Mouse (Mus musculus): ENCODE results near the gene 5730409E04Rik. TPM values are rescaled to one million over a fixed set of nuclear protein-coding genes. Genes with fewer than 3 reads are reported as not detected.
A peak's percentile ranks its signal among the peaks of the same experiment; 100 is the strongest.

Gene 5730409E04Rik
- total and polyA plus RNA-seq, 3 experiments, result 4.1 to 8.1 (median 5.8) TPM

GRCm38 (mm10) chr4:126611991-126612390, 2.4 kb downstream of the 5730409E04Rik start:
- H3K27ac ChIP-seq (ENCODE audit: insufficient read depth, low read depth), result no peak overlapping the region
- H3K4me2 ChIP-seq (ENCODE audit: insufficient read depth, low read depth, poor library complexity, severe bottlenecking), result no peak overlapping the region
- dilution Hi-C loops (cut with MboI; ENCODE audit: extremely low pct_ligation_motif_present, extremely low pct_unique_long_range_greater_than_20kb, low sequenced_read_pairs), result no loop called here
- no peaks in the 10 kb centered on the region for H3K79me2 ChIP-seq (replicated peaks; ENCODE audit: control insufficient read depth, extremely low read depth, insufficient read depth, poor library complexity, severe bottlenecking)
- no peak overlapping the region for H3K9ac ChIP-seq (ENCODE audit: insufficient read depth, low read depth)
- no peak for DNase-seq (ENCODE audit: extremely low read depth)
- H3K27me3 ChIP-seq (replicated peaks), result no peaks in the 10 kb centered on the region
- H3K36me3 ChIP-seq (replicated peaks in 1 of 2; ENCODE audit: control insufficient read depth in 1 of 2, insufficient read depth in 1 of 2, low read length in 1 of 2), result peaks cover 7 to 30% of the 10 kb centered on the region in 2 experiments
- no peak overlapping the region for H3K4me3 ChIP-seq (replicated peaks in 1 of 3; ENCODE audit: low read depth in 2 of 3, low read length in 2 of 3, poor library complexity in 1 of 3)
- H3K9me3 ChIP-seq (replicated peaks; ENCODE audit: low read length), result no peaks in the 10 kb centered on the region
- TF ChIP-seq USF2 (conservative IDR thresholded peaks at IDR 0.05; ENCODE audit: low read depth, low read length) (no peak), E2F4 (IDR thresholded peaks at IDR 0.05; ENCODE audit: insufficient replicate concordance, low read depth, low read length) (no peak), POLR2AphosphoS2 (IDR thresholded peaks at IDR 0.05; ENCODE audit: low read depth, low read length) (no peak), TCF12 (IDR thresholded peaks at IDR 0.05; ENCODE audit: low read depth, low read length) (no peak), MAFK (IDR thresholded peaks at IDR 0.05; ENCODE audit: insufficient replicate concordance, low read length) (no peak), ETS1 (conservative IDR thresholded peaks at IDR 0.05; ENCODE audit: low read depth, low read length) (no peak), NELFE (IDR thresholded peaks at IDR 0.05; ENCODE audit: low read depth, low read length) (no peak), CHD1 (IDR thresholded peaks at IDR 0.05; ENCODE audit: low read depth, low read length) (no peak), UBTF (IDR thresholded peaks at IDR 0.05; ENCODE audit: low read depth, low read length) (no peak), JUND (conservative IDR thresholded peaks at IDR 0.05; ENCODE audit: low read depth, low read length) (no peak)
- in situ Hi-C loops (cut with MboI; ENCODE audit: low pct_ligation_motif_present, low pct_unique_long_range_greater_than_20kb, low sequenced_read_pairs), result no loop called here
- no peaks in the 10 kb centered on the region for H3K4me1 ChIP-seq (ENCODE audit: control insufficient read depth in 1 of 2, insufficient read depth in 2 of 2)

- TF ChIP-seq NELFE (IDR thresholded peaks at IDR 0.05; ENCODE audit: low read depth, low read length) (no peak), PAX5 (IDR thresholded peaks at IDR 0.05; ENCODE audit: low read length) (no peak)
- no peak overlapping the region for H3K27ac ChIP-seq (ENCODE audit: insufficient read depth, low read depth)
- H3K27me3 ChIP-seq (replicated peaks), result no peaks in the 10 kb centered on the region
- H3K4me3 ChIP-seq (replicated peaks in 1 of 3; ENCODE audit: low read depth in 2 of 3, low read length in 2 of 3, poor library complexity in 1 of 3), result peak overlapping the region in 1 of 3 experiments; percentile 26
- dilution Hi-C loops (cut with MboI; ENCODE audit: extremely low pct_ligation_motif_present, extremely low pct_unique_long_range_greater_than_20kb, low sequenced_read_pairs) (no loop called here), in situ Hi-C loops (cut with MboI; ENCODE audit: low pct_ligation_motif_present, low pct_unique_long_range_greater_than_20kb, low sequenced_read_pairs) (no loop called here)
- H3K9me3 ChIP-seq (replicated peaks; ENCODE audit: low read length), result no peaks in the 10 kb centered on the region
- no peaks in the 10 kb centered on the region for H3K4me1 ChIP-seq (ENCODE audit: control insufficient read depth in 1 of 2, insufficient read depth in 2 of 2)
- H3K36me3 ChIP-seq (replicated peaks in 1 of 2; ENCODE audit: control insufficient read depth in 1 of 2, insufficient read depth in 1 of 2, low read length in 1 of 2), result peaks cover 7 to 28% of the 10 kb centered on the region in 2 experiments
- H3K4me2 ChIP-seq (ENCODE audit: insufficient read depth, low read depth, poor library complexity, severe bottlenecking), result no peak overlapping the region
- DNase-seq (ENCODE audit: extremely low read depth), result peak; percentile 64
- no peaks in the 10 kb centered on the region for H3K79me2 ChIP-seq (replicated peaks; ENCODE audit: control insufficient read depth, extremely low read depth, insufficient read depth, poor library complexity, severe bottlenecking)
- no peak overlapping the region for H3K9ac ChIP-seq (ENCODE audit: insufficient read depth, low read depth)
Observed at GRCm38 (mm10) chr4:126616312-126616711, 6.7 kb downstream of the 5730409E04Rik start.

- TF ChIP-seq USF2 (conservative IDR thresholded peaks at IDR 0.05; ENCODE audit: low read depth, low read length), result no peak
- no peaks in the 10 kb centered on the region for H3K4me1 ChIP-seq (ENCODE audit: control insufficient read depth in 1 of 2, insufficient read depth in 2 of 2)
- no peaks in the 10 kb centered on the region for H3K9me3 ChIP-seq (replicated peaks; ENCODE audit: low read length)
- no peak overlapping the region for H3K4me2 ChIP-seq (ENCODE audit: insufficient read depth, low read depth, poor library complexity, severe bottlenecking)
- dilution Hi-C loops (cut with MboI; ENCODE audit: extremely low pct_ligation_motif_present, extremely low pct_unique_long_range_greater_than_20kb, low sequenced_read_pairs), result no loop called here
- no peak overlapping the region for H3K9ac ChIP-seq (ENCODE audit: insufficient read depth, low read depth)
- H3K27me3 ChIP-seq (replicated peaks), result no peaks in the 10 kb centered on the region
- H3K27ac ChIP-seq (ENCODE audit: insufficient read depth, low read depth), result no peak overlapping the region
- no peak overlapping the region for H3K4me3 ChIP-seq (replicated peaks in 1 of 3; ENCODE audit: low read depth in 2 of 3, low read length in 2 of 3, poor library complexity in 1 of 3)
- in situ Hi-C loops (cut with MboI; ENCODE audit: low pct_ligation_motif_present, low pct_unique_long_range_greater_than_20kb, low sequenced_read_pairs), result no loop called here
- no peak for DNase-seq (ENCODE audit: extremely low read depth)
- H3K79me2 ChIP-seq (replicated peaks; ENCODE audit: control insufficient read depth, extremely low read depth, insufficient read depth, poor library complexity, severe bottlenecking), result no peaks in the 10 kb centered on the region
- H3K36me3 ChIP-seq (replicated peaks in 1 of 2; ENCODE audit: control insufficient read depth in 1 of 2, insufficient read depth in 1 of 2, low read length in 1 of 2), result no peaks in the 10 kb centered on the region
Observed at GRCm38 (mm10) chr4:126619691-126620330, 10.2 kb downstream of the 5730409E04Rik start.
